Mouse (Mus musculus): ENCODE results near the gene Myo7a. TPM values are rescaled to one million over a fixed set of nuclear protein-coding genes. Genes with fewer than 3 reads are reported as not detected.

Gene Myo7a
- total RNA-seq, 2 experiments from 2014 or later: 17.8 to 18.7 TPM

Other genes starting within 250 kb of the Myo7a start
- not detected for gene Gdpd4, start 199.6 kb downstream of the Myo7a start, total RNA-seq (2021)
- 1 to 10 TPM; 1.4 to 2.1 TPM for gene Omp, start 26.0 kb upstream of the Myo7a start, total RNA-seq (2021)
- gene Capn5, start 58.8 kb upstream of the Myo7a start, total RNA-seq (2021): 10 to 100 TPM; 51.0 to 52.2 TPM
- under 1 TPM; 0.16 to 0.28 TPM for gene B3gnt6, start 80.0 kb upstream of the Myo7a start, total RNA-seq (2021)
- gene Acer3, start 201.7 kb upstream of the Myo7a start, total RNA-seq (2021): 10 to 100 TPM; 10.1 to 10.6 TPM
- gene Tsku, start 241.8 kb upstream of the Myo7a start, total RNA-seq (2021): 10 to 100 TPM; 11.5 TPM

All from left cerebral cortex, postnatal 4 days (tissue).